In the genomic region with DNA sequence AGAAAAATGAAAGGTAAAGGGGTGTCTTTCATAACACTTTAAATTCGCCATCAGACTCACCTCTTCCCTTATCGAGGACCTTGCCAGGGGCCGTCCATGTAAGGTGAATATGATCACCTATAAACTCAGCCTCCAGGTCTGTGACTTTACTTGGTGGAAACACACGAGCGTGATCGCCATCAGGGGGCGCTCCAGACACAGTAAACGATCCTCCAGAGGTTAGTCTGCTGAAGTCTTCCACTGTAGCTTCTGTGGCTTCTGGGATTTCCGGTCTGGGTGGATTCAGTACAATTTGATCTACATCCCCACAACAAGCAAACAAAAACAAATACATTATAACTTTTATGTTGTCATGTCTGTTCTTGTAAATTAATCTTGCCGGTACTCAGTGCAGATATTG, we compare ENCODE assay signal across 1 mouse cellular context.
TF ChIP-seq lines count a peak whose summit lies in the region.

No protein-coding gene starts in this region.

TF ChIP-seq in CH12.LX, 34 proteins besides CTCF, POLR2A, EP300 and RAD21 (continued from another document):
- TF ChIP-seq ELF1 (IDR thresholded peaks at IDR 0.05; ENCODE audit: low read depth, low read length): peak; percentile 68
- no peak for TF ChIP-seq UBTF (IDR thresholded peaks at IDR 0.05; ENCODE audit: low read depth, low read length)
- no peak for TF ChIP-seq PAX5 (IDR thresholded peaks at IDR 0.05; ENCODE audit: low read length)
- TF ChIP-seq KAT2A (IDR thresholded peaks at IDR 0.05; ENCODE audit: insufficient replicate concordance, low read length): no peak
- no peak for TF ChIP-seq ZNF384 (IDR thresholded peaks at IDR 0.05; ENCODE audit: low read depth, low read length)
